ENCODE assay signal across 9 mouse cellular contexts in genomic region chr16:26447594-26447993, GRCm38 (mm10). TPM values are rescaled to one million over a fixed set of nuclear protein-coding genes. Genes with fewer than 3 reads are reported as not detected.
DNase-seq lines count a peak whose midpoint lies in the region; ATAC-seq and TF ChIP-seq lines count a peak whose summit lies in the region.
"Had no signal": no experiment of that assay in that cellular context is flagged by ENCODE, and none has a peak within 500 bp of the region (broad histone marks: within the 10 kb centered on the region; RNA-seq: fewer than 3 reads in every experiment).

No protein-coding gene starts in this region.

- intact Hi-C loops in gastrocnemius, adult 2 months (cut with DNase I) = no loop called here
- intact Hi-C loops in heart, postnatal 25 days (cut with DNase I) = no loop called here
- intact Hi-C loops in left cerebral cortex, postnatal 36 days (cut with DNase I) = loop anchor here (10.0 kb wide), 1 partner anchor 213 kb away; no protein-coding TSS in a partner anchor

- TF ChIP-seq CTCF in gastrocnemius, adult 2 months (IDR thresholded peaks at IDR 0.05) = peak; percentile 28; the same call in 1 of the 2 replicates

- no peak for DNase-seq in gastrocnemius, adult 2 months
- DNase-seq in gastrocnemius, postnatal 10 days = no peak
- peak; percentile 92 for DNase-seq in 3T3-L1 (ENCODE audit: low read depth, low spot score)
- DNase-seq in c-Kit-positive CD71-negative TER-119-negative erythroid progenitor cells, embryonic 14.5 days (ENCODE audit: low read depth) = peak; percentile 6
- peak; percentile 1 for DNase-seq in heart, postnatal 25 days (ENCODE audit: low spot score)
- DNase-seq in left cerebral cortex, postnatal 36 days (ENCODE audit: low spot score in 2 of 2) = peak; percentile 9 to 19
- no peak for DNase-seq in ovary, postnatal 10 days (ENCODE audit: low spot score)

- no peak overlapping the region for H3K27ac ChIP-seq in gastrocnemius, adult 2 months

- no peak for ATAC-seq in erythroid progenitor cell, adult 5-6 weeks (replicated peaks; ENCODE audit: low FRiP score, poor library complexity, severe bottlenecking)

- no peak overlapping the region for H3K4me3 ChIP-seq in gastrocnemius, adult 2 months

RNA-seq across cellular contexts. Expression of gene Cldn16, which starts 15.3 kb away (rescaled TPM):
- not detected for total RNA-seq in gastrocnemius, adult 2 months (2021)
- not detected for total RNA-seq in gastrocnemius, postnatal 10 days (2021)
- total RNA-seq in heart, postnatal 25 days (2021) = not detected
- not detected for total RNA-seq in left cerebral cortex, postnatal 36 days (2021)
- not detected in 2 replicates for total RNA-seq in erythroid progenitor cell, adult 5-6 weeks (2015; ENCODE audit: low replicate concordance)
- total RNA-seq in erythroid progenitor cell, adult 5-6 weeks (2017; ENCODE audit: low replicate concordance) = not detected in 2 replicates
- total RNA-seq: left cerebral cortex, postnatal 10 days had no signal

Comparison
In these comparisons a context has a peak if more than half of its experiments do, and no peak if none do; other contexts are left out.
1. DNase-seq: peak in 3T3-L1 (single experiment), c-Kit-positive CD71-negative TER-119-negative erythroid progenitor cells, embryonic 14.5 days (single experiment), heart, postnatal 25 days (single experiment) and left cerebral cortex, postnatal 36 days (2 of 2); none in gastrocnemius, adult 2 months (single experiment), gastrocnemius, postnatal 10 days (single experiment) and ovary, postnatal 10 days (single experiment).